Mouse (Mus musculus) liver, postnatal 0 days (tissue): ENCODE data around the gene Gnb3.

Experiments
- CTCF ChIP-seq: sonication (generic); IDR thresholded peaks from 2 replicates; pipeline ENCODE4 v1.5.1; 2016; ENCODE audit warnings: antibody characterized with exemption, low read depth
- EP300 ChIP-seq: IDR thresholded peaks from 2 replicates; pipeline ENCODE4 v1.6.1; 2016; ENCODE audit warnings: antibody characterized with exemption, low read depth, mild to moderate bottlenecking

- TF ChIP-seq CTCF (no peak), EP300 (no peak)
Observed at GRCm38 (mm10) chr6:124791911-124792310, 48.2 kb downstream of the Gnb3 start.
